Mouse (Mus musculus): ENCODE measurements around the gene Nedd4. TPM values are rescaled to one million over a fixed set of nuclear protein-coding genes. Genes with fewer than 3 reads are reported as not detected.

Gene Nedd4
- total RNA-seq, 2 experiments from 2014 or later = 47.8 to 67.9 TPM

- ATAC-seq (replicated peaks; ENCODE audit: low FRiP score, poor library complexity, severe bottlenecking) = no peak
These were observed 112.9 kb downstream of the Nedd4 start for GRCm38 (mm10) chr9:72775022-72775421.

- ATAC-seq (replicated peaks; ENCODE audit: low FRiP score, poor library complexity, severe bottlenecking) = no peak
These were observed 116.9 kb downstream of the Nedd4 start for GRCm38 (mm10) chr9:72779004-72779403.

- ATAC-seq (replicated peaks; ENCODE audit: low FRiP score, poor library complexity, severe bottlenecking) = no peak
These were observed 117.6 kb downstream of the Nedd4 start for GRCm38 (mm10) chr9:72779733-72780132.

GRCm38 (mm10) chr9:72780694-72781093 is 118.5 kb downstream of the Nedd4 start:
- no peak for ATAC-seq (replicated peaks; ENCODE audit: low FRiP score, poor library complexity, severe bottlenecking)

GRCm38 (mm10) chr9:72781466-72781865 is 119.3 kb downstream of the Nedd4 start:
- ATAC-seq (replicated peaks; ENCODE audit: low FRiP score, poor library complexity, severe bottlenecking) = no peak

GRCm38 (mm10) chr9:72782121-72782520 is 120.0 kb downstream of the Nedd4 start:
- no peak for ATAC-seq (replicated peaks; ENCODE audit: low FRiP score, poor library complexity, severe bottlenecking)

- ATAC-seq (replicated peaks; ENCODE audit: low FRiP score, poor library complexity, severe bottlenecking) = no peak
These were observed 125.6 kb downstream of the Nedd4 start for GRCm38 (mm10) chr9:72787732-72788131.

GRCm38 (mm10) chr9:72790530-72791212 is 128.5 kb downstream of the Nedd4 start:
- no peak for ATAC-seq (replicated peaks; ENCODE audit: low FRiP score, poor library complexity, severe bottlenecking)

GRCm38 (mm10) chr9:72791213-72791582 is 129.1 kb downstream of the Nedd4 start:
- ATAC-seq (replicated peaks; ENCODE audit: low FRiP score, poor library complexity, severe bottlenecking) = no peak

GRCm38 (mm10) chr9:72791681-72792080 is 129.5 kb downstream of the Nedd4 start:
- no peak for ATAC-seq (replicated peaks; ENCODE audit: low FRiP score, poor library complexity, severe bottlenecking)

GRCm38 (mm10) chr9:72795243-72795642 is 133.1 kb downstream of the Nedd4 start:
- ATAC-seq (replicated peaks; ENCODE audit: low FRiP score, poor library complexity, severe bottlenecking) = no peak

GRCm38 (mm10) chr9:72797136-72797621 is 135.0 kb downstream of the Nedd4 start:
- no peak for ATAC-seq (replicated peaks; ENCODE audit: low FRiP score, poor library complexity, severe bottlenecking)

Other genes starting within 250 kb of the Nedd4 start
- 177 and 188 TPM in 2 replicates for gene Mns1, start 224.3 kb upstream of the Nedd4 start, total RNA-seq (2015; ENCODE audit: low replicate concordance)
- gene Mns1, start 224.3 kb upstream of the Nedd4 start, total RNA-seq (2017; ENCODE audit: low replicate concordance) = 146 and 157 TPM in 2 replicates
- gene Tex9, start 170.1 kb upstream of the Nedd4 start, total RNA-seq (2015; ENCODE audit: low replicate concordance) = 25.9 and 51.1 TPM in 2 replicates
- 58.1 and 61.0 TPM in 2 replicates for gene Tex9, start 170.1 kb upstream of the Nedd4 start, total RNA-seq (2017; ENCODE audit: low replicate concordance)
- 13.8 and 17.3 TPM in 2 replicates for gene Rfx7, start 130.1 kb upstream of the Nedd4 start, total RNA-seq (2015; ENCODE audit: low replicate concordance)
- gene Rfx7, start 130.1 kb upstream of the Nedd4 start, total RNA-seq (2017; ENCODE audit: low replicate concordance) = 4.5 and 5.4 TPM in 2 replicates
- gene Prtg, start 144.5 kb downstream of the Nedd4 start, total RNA-seq (2015; ENCODE audit: low replicate concordance) = not detected in 2 replicates
- not detected in 2 replicates for gene Prtg, start 144.5 kb downstream of the Nedd4 start, total RNA-seq (2017; ENCODE audit: low replicate concordance)